Mouse (Mus musculus): ENCODE measurements around the gene Pkd2. TPM values are rescaled to one million over a fixed set of nuclear protein-coding genes. Genes with fewer than 3 reads are reported as not detected.

Pkd2 gene
- 16.2 and 16.3 TPM in 2 replicates for polyA plus RNA-seq (2016; fragmentation: Nextera tagmentation; extraction: Ambion mirVana)

DNA sequence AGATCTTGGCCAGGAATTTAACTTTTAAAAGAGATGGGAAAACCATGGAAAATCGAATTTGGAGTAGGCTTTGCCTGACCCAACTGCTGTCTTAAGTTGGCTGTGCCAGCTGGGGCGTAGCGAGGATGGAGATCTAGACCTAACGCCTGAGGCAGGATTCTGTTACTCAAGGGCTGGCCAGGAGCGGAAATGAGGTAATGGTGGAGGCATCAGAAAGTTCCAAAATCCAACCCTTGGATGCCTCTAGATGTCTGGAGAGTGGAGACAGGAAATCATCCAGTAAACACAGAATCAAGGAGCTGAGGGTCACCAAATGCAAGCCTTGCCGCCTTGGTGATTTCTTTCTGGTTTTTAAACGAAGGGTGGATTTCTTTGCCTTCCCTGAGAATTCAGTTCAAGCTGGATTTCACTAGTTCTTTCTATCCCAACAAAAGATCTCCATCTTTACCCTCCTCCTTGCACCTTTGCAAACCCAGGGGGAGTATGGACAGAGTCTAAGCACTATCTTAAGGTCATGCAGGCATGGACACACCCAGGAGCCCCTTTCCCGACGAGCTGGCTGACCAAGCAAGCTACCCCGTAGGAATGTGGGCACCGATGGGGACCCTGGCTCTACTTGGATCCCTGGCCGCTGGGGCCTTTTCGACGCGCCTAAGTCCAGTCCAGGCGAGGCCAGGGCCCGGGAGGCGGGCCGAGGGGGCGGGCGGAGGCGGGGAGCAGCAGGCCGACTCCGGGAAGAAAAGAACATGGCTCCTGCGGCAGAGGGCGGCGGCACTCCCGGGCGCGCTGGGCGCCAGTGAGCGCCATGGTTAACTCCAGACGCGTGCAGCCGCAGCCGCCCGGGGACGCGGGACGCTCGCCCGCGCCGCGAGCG is at the start of gene Pkd2:
Gene Pkd2 (plus strand): TSS at position 619 of the 874 bp plus-strand sequence.
- H3K27ac ChIP-seq: peak within 1 kb of the TSS; percentile 72
- H3K4me2 ChIP-seq (replicated peaks): peak within 1 kb of the TSS; percentile 83
- H3K9me3 ChIP-seq: 0 out of 2 replicates have a peak, but pooled peaks cover 4% of the 10 kb centered on the region
- H3K27me3 ChIP-seq (replicated peaks): no peaks in the 10 kb centered on the region
- H3K4me1 ChIP-seq: peaks cover 10% of the 10 kb centered on the region; the same call in 1 of the 2 replicates
- 12% methylated on average over 46 of the region's 46 CpGs for WGBS
- H3K36me3 ChIP-seq: 0 out of 2 replicates have a peak, but pooled peaks cover 4% of the 10 kb centered on the region
- ATAC-seq (ENCODE audit: low FRiP score, low read depth): peak; percentile 81
- peak within 1 kb of the TSS; percentile 95 for H3K9ac ChIP-seq
- peak within 1 kb of the TSS; percentile 74 for H3K4me3 ChIP-seq

DNA sequence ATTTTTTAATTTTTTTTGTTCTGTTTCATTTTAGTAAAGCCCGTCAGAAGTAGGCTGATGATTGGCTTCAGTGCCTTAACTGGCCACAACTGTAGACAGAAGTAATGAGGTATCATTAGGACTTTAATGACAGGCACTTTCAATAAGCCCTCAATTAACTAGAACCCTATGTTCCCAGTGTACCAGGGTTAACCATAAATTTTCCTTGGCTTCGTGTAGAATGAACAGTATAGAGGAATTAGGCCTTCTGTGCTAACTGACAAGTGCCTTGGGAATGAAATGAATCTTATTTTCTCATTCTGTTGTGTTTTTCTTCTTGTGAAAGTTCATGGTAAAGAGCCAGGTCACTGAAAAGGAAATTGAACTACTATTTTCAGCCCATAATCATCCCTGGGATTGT is 43.3 kb upstream of the Pkd2 start:
- WGBS: 53% methylated on average over 2 of the region's 2 CpGs
- Histone ChIP-seq H3K4me2 (replicated peaks) (no peak overlapping the region), H3K36me3 (no peaks in the 10 kb centered on the region), H3K9me3 (no peaks in the 10 kb centered on the region), H3K27ac (no peak overlapping the region), H3K4me1 (no peaks in the 10 kb centered on the region), H3K9ac (no peak overlapping the region), H3K27me3 (replicated peaks) (no peaks in the 10 kb centered on the region), H3K4me3 (no peak overlapping the region)
- no peak for ATAC-seq (ENCODE audit: low FRiP score, low read depth)

DNA sequence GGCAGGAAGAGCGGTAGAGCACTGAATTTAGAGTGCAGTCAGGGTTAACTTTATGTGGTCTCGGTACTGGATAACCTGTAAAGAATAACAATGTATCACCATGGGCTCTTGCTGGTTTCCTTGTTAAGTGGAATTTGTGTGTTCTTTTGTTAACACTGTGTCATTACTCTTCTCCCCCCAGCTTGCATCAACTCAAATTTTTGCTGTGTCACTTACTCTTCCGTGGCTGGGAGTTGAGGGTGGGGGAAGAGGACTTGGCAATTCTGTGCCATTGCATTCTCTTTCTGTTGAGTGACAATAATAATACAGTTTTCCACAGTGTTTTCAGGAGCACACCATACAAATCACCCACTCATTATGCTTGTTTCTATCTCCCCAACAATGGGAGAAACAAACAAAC is 42.2 kb upstream of the Pkd2 start:
- ATAC-seq (ENCODE audit: low FRiP score, low read depth): no peak
- Histone ChIP-seq H3K27me3 (replicated peaks) (no peaks in the 10 kb centered on the region), H3K9me3 (no peaks in the 10 kb centered on the region), H3K27ac (no peak overlapping the region), H3K4me1 (no peaks in the 10 kb centered on the region), H3K4me3 (no peak overlapping the region), H3K9ac (no peak overlapping the region), H3K36me3 (no peaks in the 10 kb centered on the region), H3K4me2 (replicated peaks) (no peak overlapping the region)
- WGBS: 67% methylated on average over 3 of the region's 3 CpGs

DNA sequence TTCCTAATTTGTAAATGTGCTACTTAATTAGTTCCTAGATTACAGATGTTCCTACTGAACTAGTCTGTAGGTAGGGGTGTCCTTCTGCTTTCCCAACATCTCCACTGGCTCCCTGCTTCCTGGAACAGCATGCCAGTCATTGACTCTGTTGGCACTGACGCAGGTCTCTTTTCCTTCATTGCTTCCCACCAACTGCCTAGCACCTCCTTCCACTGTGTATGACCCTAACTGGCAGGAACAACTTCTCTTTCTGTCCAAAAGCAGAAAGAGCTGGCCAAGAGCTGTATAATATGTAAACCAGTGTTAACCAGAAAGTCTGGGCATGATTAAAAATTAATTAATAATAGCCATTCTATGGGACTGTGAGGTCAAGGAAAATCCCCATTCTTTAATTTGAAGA is 41.5 kb upstream of the Pkd2 start:
- Histone ChIP-seq H3K9me3 (no peaks in the 10 kb centered on the region), H3K4me3 (no peak overlapping the region), H3K9ac (no peak overlapping the region), H3K27me3 (replicated peaks) (no peaks in the 10 kb centered on the region), H3K4me1 (no peaks in the 10 kb centered on the region), H3K36me3 (no peaks in the 10 kb centered on the region), H3K4me2 (replicated peaks) (no peak overlapping the region), H3K27ac (no peak overlapping the region)
- 88% methylated on average over 1 of the region's 1 CpGs for WGBS
- no peak for ATAC-seq (ENCODE audit: low FRiP score, low read depth)

DNA sequence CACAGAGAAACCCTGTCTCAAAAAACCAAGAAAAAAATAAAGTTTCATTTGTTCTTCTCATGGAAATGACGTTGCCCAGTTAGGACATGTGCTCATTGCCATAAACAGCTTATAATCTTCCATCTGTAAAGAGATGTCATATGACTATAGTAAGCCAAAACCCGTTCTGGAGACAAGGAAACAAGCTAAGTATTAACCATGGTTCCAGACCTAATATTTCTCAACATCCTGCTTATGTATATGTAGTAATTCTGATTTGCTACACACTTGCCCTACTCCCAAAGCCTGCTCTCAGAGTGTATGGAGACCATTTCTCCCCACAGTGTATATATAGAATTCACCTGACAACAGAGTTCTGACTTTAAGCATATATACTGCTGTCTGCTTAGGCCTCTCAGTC is 37.2 kb upstream of the Pkd2 start:
- H3K27me3 ChIP-seq (replicated peaks): no peaks in the 10 kb centered on the region
- H3K9ac ChIP-seq: no peak overlapping the region
- no peak for ATAC-seq (ENCODE audit: low FRiP score, low read depth)
- 78% methylated on average over 2 of the region's 2 CpGs for WGBS
- H3K4me2 ChIP-seq (replicated peaks): no peak overlapping the region
- H3K4me1 ChIP-seq: no peaks in the 10 kb centered on the region
- no peaks in the 10 kb centered on the region for H3K36me3 ChIP-seq
- no peak overlapping the region for H3K27ac ChIP-seq
- H3K9me3 ChIP-seq: no peaks in the 10 kb centered on the region
- H3K4me3 ChIP-seq: no peak overlapping the region

DNA sequence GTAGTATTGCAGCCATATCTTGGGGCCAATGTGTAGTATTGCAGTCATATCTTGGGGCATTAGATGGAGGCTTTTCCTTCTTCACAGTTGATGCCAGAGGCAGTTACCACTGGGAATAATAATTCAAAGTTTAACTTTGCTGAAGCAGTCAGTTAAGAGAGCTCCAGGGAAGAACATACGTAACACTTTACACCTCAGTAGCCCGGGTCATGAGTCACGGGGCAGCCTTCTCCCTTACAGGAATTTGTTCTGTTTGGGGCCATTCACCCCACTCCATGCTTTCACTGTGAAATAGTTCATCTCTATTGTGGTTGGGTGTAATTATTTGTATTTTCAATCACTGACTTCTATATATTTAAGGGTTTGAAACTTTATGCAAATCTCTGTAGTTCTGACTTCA is 35.4 kb upstream of the Pkd2 start:
- no peak overlapping the region for H3K4me2 ChIP-seq (replicated peaks)
- no peak for ATAC-seq (ENCODE audit: low FRiP score, low read depth)
- H3K27ac ChIP-seq: no peak overlapping the region
- H3K27me3 ChIP-seq (replicated peaks): no peaks in the 10 kb centered on the region
- no peaks in the 10 kb centered on the region for H3K36me3 ChIP-seq
- no peak overlapping the region for H3K4me3 ChIP-seq
- WGBS: 81% methylated on average over 3 of the region's 3 CpGs
- H3K9me3 ChIP-seq: no peaks in the 10 kb centered on the region
- H3K9ac ChIP-seq: no peak overlapping the region
- no peaks in the 10 kb centered on the region for H3K4me1 ChIP-seq

DNA sequence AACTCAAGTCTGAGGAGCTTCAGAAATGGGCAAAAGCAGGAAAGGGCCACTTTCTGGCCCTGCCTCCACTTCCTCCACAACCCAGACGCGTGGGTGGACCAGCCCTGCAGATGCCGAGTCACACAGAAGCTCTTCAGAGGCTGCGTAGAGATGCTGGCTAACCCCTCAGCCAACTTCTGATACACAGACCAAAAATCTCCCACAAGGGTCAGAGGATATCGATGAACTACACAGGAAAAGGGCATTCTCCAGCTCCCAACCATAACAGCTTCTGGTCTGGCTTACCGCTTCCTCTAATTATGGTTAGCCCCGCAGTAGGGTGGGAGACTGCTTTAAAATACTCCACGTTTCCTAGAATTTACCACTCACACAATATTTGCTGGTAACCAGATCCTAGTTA is 33.3 kb upstream of the Pkd2 start:
- H3K4me3 ChIP-seq: no peak overlapping the region
- H3K9ac ChIP-seq: no peak overlapping the region
- H3K9me3 ChIP-seq: no peaks in the 10 kb centered on the region
- no peak overlapping the region for H3K27ac ChIP-seq
- H3K36me3 ChIP-seq: no peaks in the 10 kb centered on the region
- ATAC-seq (ENCODE audit: low FRiP score, low read depth): no peak
- WGBS: 82% methylated on average over 8 of the region's 8 CpGs
- no peaks in the 10 kb centered on the region for H3K4me1 ChIP-seq
- H3K4me2 ChIP-seq (replicated peaks): no peak overlapping the region
- no peaks in the 10 kb centered on the region for H3K27me3 ChIP-seq (replicated peaks)

DNA sequence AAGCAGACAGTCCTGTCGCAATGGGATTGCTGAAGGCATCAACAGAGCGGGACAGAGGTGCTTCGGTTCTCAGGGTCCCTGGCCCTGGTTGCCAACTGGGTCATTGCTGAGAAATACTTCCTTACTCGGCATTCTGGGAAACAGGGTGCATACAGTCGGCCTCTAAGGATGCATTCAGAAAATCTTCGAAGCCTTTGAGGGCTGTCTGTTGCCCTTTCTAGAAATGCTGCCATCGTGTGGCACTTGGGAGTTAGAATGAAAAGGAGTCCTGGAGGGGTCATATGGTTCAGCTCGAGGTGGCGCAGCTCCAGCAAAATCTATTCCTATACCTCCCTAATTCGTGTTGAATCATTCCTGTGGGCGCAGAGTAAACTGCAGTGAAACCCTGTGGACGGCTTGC is 26.4 kb upstream of the Pkd2 start:
- peak overlapping the region; percentile 30; the same call in 1 of the 2 replicates for H3K4me2 ChIP-seq (replicated peaks)
- no peak overlapping the region for H3K4me3 ChIP-seq
- no peak overlapping the region for H3K9ac ChIP-seq
- no peak for ATAC-seq (ENCODE audit: low FRiP score, low read depth)
- H3K4me1 ChIP-seq: no peaks in the 10 kb centered on the region
- H3K9me3 ChIP-seq: no peaks in the 10 kb centered on the region
- no peaks in the 10 kb centered on the region for H3K36me3 ChIP-seq
- 51% methylated on average over 12 of the region's 12 CpGs for WGBS
- no peak overlapping the region for H3K27ac ChIP-seq
- H3K27me3 ChIP-seq (replicated peaks): no peaks in the 10 kb centered on the region

DNA sequence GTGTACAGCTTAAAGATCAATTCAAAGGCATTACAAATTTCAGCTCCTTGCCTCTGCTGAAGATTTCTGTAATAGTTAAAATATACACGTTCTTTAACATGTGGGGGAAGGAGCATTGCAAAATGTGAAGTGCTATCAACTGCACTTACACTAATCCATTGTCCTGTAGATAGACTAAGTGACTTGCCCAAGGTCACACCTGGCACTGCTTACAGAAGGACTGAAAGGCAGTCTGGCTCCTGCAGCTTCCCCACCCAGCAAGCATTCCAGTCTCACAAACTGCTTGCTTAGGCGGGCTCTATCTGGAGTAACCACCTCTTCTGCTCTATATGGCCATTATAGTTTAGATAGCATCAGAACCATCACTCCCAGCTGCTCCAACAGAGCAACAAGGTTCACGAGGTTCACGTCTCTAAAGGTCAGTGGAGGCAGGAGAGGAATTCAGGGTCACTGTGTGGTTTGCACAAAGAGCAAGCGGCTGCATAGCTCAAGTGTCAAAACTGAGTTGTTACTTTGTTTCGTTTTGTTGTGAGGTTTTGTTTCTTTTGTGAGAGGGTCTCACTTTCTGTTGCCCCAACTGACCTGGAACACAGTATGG is 25.2 kb upstream of the Pkd2 start:
- Histone ChIP-seq H3K27me3 (replicated peaks) (no peaks in the 10 kb centered on the region), H3K36me3 (no peaks in the 10 kb centered on the region), H3K4me3 (no peak overlapping the region), H3K27ac (no peak overlapping the region), H3K4me1 (no peaks in the 10 kb centered on the region), H3K9ac (no peak overlapping the region), H3K4me2 (replicated peaks) (no peak overlapping the region), H3K9me3 (no peaks in the 10 kb centered on the region)
- no peak for ATAC-seq (ENCODE audit: low FRiP score, low read depth)
- 56% methylated on average over 6 of the region's 6 CpGs for WGBS

DNA sequence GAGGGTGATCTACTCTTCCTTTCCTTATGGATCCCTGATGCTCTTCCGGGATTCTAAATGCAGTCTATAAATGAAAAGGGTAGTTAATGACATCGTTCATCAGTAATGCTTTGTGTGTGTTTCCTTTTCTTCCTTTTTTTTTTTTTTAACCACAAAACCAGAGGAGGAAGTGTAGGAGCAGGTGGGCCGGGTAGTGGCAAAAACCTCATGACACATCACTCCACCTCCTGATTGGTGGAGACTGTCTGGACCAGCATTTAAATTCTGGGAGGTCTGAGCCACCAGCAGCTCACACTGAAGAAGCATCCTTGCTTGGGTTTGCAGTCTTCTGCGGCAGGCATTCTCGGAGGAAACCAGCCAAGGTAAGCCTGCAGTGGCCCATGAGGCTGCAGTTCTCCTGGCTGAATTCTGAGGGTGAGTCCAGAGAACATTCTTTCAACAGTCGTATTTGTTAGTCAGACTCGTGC is 24.4 kb upstream of the Pkd2 start, which contains the start of gene Spp1:
Gene Spp1 (plus strand): TSS at position 284 of the 467 bp plus-strand sequence.
- Histone ChIP-seq H3K9me3 (no peaks in the 10 kb centered on the region), H3K27me3 (replicated peaks) (no peaks in the 10 kb centered on the region), H3K27ac (no peak within 1 kb of the TSS), H3K36me3 (no peaks in the 10 kb centered on the region), H3K4me1 (no peaks in the 10 kb centered on the region), H3K4me3 (no peak within 1 kb of the TSS), H3K9ac (no peak within 1 kb of the TSS), H3K4me2 (replicated peaks) (no peak within 1 kb of the TSS)
- 69% methylated on average over 7 of the region's 7 CpGs for WGBS
- ATAC-seq (ENCODE audit: low FRiP score, low read depth): no peak

DNA sequence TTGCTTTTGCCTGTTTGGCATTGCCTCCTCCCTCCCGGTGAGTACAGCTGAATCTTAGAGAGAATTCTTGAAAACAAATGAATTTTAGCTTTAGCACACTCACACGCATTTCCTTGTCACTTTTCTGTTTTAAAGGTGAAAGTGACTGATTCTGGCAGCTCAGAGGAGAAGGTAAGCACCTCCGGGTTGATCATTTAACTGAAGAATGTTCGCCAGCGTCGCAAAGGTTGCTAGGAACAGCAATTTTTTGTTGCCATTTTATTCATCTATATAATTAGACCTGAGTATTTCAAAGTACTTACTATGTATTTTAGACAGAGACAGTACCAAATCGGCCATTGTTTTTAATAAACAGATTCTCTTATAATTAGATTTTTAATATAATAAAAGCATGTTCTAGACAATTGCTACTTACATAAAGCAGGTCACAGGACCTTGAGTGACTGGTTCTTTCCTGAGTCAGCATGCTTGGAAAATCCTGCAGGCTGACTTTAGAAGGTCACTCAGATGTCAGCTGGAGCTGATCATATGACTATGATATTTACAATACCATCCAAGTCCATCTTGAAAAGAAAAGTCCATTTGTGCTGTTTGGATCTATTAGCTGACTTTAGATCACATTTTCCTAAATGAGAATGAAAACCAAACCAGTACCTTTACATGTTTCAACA is 22.7 kb upstream of the Pkd2 start:
- Histone ChIP-seq H3K4me3 (no peak overlapping the region), H3K27ac (no peak overlapping the region), H3K36me3 (no peaks in the 10 kb centered on the region), H3K4me1 (no peaks in the 10 kb centered on the region), H3K9ac (no peak overlapping the region), H3K9me3 (no peaks in the 10 kb centered on the region), H3K27me3 (replicated peaks) (no peaks in the 10 kb centered on the region), H3K4me2 (replicated peaks) (no peak overlapping the region)
- 85% methylated on average over 7 of the region's 7 CpGs for WGBS
- no peak for ATAC-seq (ENCODE audit: low FRiP score, low read depth)

DNA sequence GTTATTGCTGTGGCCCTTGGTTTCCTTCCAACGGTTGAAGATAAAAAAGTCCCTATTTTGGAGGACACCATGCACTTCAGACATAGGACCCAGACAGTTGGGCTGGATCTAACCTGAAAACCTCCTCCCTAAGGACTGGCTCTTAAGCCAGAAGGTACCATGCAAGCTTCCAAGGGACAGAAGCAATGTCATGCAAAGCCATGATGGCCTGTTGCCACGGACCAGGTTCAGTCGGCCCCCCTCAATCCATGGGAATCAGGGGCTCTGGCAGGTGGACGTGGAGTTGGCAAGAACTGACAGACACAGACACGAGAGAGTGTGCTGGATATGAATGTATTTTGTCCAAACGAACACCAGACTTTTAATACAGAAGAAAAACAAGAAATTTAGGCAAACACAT is 16.9 kb upstream of the Pkd2 start:
- no peak overlapping the region for H3K27ac ChIP-seq
- no peak overlapping the region for H3K9ac ChIP-seq
- H3K9me3 ChIP-seq: no peaks in the 10 kb centered on the region
- no peaks in the 10 kb centered on the region for H3K36me3 ChIP-seq
- H3K4me3 ChIP-seq: no peak overlapping the region
- H3K27me3 ChIP-seq (replicated peaks): no peaks in the 10 kb centered on the region
- H3K4me1 ChIP-seq: no peaks in the 10 kb centered on the region
- ATAC-seq (ENCODE audit: low FRiP score, low read depth): no peak
- H3K4me2 ChIP-seq (replicated peaks): no peak overlapping the region
- 72% methylated on average over 6 of the region's 6 CpGs for WGBS

Measured in neural tube, embryonic 12.5 days (tissue).